Mouse (Mus musculus): ENCODE results near the gene Slc25a21.
A peak's percentile ranks its signal among the peaks of the same experiment; 100 is the strongest.
"Not testable (repeated sequence)": the region's sequence is repeated elsewhere in the genome, so short reads cannot be mapped to it uniquely, and the experiment has no call there.

The Slc25a21 gene

DNA sequence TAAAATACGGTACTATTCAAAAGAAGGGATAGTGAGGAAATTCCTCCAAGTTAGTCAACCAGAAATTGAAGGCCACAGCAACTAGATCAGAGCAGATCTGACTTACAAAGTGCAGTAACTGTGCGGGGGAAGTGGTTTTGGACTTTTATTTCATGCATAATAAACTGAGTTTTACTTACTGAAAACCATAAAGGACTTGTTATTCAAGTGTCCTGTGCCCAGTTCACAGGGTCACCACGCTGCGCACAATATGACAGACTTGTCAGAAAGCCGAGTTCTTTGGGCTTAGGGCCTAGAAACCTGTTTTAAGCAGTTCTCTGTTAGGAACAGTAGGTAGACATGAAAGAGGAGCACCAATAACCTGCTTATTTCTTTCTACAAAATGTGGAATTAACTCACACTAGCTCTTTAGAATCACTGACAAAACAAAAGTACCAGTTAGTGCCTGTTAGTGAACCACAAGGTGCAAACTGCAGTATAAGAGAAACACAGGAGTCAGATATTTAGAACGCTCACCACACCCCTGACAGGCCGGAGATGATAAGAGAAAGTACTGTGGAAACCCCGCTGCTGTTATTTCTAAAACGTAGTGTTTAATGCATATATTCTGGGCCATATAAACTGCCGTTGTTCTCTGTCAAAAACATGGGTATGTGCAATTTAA lies at the start of gene Slc25a21:
Gene Slc25a21 (minus strand): TSS at position 110 of the 664 bp plus-strand sequence.
- DNase-seq (ENCODE audit: low spot score in 2 of 2), result peak; percentile 29 to 49

DNA sequence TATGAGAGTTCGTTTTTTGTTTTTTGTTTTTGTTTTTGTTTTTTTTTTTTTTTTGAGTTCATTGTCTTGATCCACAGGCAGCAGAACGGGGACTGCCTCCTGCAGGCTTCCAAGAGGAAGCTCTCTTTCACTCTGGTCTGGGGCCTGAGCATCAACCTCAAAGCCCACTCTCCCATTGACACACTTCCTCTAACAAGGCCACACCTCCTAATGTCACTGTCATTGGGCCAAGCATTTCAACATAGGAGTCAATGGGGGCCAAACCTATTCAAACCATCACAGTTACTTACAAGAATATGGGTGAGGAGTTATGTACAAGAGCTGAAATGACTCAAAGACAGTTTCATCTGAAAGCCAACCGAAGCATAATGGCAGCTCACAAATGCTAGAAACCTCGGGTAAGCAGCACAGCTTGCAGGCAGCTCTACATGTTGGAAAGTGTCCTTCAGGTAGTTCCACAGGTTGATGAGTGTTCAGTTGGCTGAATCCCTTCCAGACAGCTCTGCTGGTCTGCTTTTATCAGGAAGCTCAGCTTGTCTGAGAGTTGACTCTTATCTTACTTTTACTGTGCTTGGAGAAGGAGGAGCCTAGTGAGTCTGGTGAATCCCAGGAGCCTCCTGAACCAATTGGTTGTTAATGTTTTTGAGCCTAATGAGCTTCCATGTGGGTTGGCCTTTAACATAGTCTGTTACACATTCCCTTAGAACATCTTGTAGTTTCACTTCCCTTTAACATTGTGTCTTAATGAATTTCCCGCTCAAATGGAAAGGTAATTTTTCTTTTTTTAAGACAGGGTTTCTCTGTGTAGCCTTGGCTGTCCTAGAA lies 46.6 kb upstream of the Slc25a21 start:
- no peak for DNase-seq (ENCODE audit: low spot score in 2 of 2)

DNA sequence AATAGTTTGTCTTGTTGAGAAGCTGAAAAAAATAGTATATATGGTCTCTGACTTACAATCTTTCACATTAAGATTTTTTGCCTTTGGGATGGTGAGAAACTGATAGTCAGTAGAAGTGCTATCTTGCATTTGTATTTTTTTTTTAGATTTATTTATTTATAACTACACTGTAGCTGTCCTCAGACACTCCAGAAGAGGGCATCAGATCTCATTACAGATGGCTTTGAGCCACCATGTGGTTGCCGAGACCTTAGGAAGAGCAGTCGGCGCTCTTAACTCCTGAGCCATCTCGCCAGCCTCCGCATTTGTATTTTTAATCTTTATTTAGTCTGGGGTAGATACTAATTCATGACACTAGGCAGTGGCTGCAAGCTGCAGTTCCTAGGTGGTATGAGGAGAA lies 36.1 kb upstream of the Slc25a21 start:
- no peak for DNase-seq (ENCODE audit: low spot score in 2 of 2)

DNA sequence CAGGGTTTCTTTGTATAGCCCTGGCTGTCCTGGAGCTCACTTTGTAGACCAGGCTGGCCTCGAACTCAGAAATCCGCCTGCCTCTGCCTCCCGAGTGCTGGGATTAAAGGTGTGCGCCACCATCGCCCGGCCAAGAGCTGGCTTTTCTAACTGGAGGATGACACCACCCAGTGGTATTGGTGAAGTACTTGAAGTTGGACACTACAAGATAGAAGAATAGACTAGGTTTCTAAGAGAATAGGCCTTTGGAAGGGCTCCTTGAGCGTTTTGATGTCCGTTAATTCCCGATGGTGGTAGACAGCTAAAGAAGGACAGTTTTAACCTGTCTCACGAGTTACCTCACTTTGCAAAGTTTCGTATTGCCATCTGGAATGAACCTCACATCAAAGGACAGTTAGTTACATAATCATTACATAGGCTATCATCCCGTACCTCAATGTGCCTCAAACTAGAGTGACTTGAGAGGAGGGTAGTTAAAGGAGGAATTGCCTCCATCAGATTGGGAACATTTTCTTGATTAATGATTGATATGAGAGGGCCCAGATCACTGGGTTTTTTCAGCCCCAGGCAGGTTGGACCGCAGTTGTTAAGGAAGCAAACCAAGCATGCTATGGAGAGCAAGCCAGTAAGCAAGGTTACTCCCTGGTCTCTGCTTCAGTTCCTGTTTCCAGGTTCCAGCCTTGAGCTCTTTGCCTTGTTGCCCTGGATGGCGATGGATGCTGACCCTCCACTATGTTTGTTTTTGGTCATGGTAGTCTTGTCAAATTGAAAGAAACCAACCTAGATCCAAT lies 34.0 kb upstream of the Slc25a21 start:
- DNase-seq (ENCODE audit: low spot score in 2 of 2), result peak; percentile 18 to 57

DNA sequence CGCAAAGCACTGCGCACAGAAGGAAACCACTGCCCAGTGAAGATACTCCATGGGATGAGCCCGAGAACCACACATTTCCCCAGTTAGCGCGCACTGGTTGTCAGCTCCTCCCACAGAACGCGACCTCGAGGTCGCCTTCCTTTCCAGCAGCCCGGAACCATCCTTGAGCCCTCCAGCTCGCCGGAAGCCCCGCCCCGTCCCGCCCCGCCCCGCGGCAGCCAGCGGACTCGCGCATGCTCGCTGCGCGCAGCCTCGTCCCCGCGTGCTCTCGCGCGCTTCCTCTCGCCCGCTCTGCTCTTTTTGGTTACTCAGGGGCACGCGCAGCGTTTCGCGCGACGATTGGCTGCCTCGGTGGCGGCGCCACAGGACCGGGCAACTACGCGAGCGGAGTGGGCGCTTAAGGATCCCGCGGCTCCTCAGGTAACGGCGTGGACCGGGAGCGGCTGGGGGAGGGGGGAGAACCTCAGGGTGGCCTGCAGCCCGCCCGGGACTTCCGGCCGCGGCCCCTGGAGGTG lies 33.0 kb upstream of the Slc25a21 start, which contains the start of the genes Prps1l3 and Mipol1:
Gene Prps1l3 (plus strand): TSS at position 221 of the 515 bp plus-strand sequence.
Gene Mipol1 (plus strand): TSS at position 236 of the 515 bp plus-strand sequence.
- DNase-seq (ENCODE audit: low spot score in 2 of 2), result peak; percentile 85 to 89

DNA sequence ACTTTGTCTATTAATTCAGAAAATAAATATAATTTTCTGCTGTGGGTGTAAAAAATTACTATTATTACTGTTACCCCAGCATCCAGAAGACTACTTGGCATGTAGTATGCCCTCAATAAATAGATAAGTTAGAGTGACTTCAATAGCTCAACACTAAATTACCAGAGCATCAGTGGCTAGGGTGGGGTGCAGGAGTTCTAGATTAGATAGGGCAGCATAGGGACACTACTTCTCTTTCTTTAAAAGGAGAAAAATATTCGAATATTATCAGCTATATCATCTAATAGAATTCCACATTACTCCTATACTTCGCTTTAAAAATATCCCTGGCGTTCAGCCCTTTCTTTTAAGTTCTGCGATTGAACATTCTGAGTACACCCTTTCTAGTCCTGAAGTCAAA lies 32.4 kb upstream of the Slc25a21 start:
- DNase-seq (ENCODE audit: low spot score in 2 of 2), result no peak

DNA sequence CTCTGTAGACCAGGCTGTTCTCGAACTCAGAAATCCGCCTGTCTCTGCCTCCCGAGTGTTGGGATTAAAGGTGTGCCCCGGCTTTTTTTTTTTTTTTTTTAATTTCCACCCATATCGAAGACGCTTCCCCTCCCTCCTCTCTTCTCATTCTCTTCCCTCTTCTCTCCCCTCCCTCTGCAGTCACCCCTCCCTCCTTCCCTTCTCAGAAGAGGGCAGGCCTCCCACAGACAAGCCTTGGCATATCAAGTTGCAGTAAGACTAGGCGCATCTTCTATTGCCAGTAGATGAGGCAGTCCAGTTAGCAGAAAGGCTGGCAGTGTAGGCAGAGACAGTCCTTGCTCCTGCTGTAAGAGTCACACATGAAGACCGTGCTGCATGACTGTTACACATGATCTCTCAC lies 30.5 kb upstream of the Slc25a21 start:
- DNase-seq (ENCODE audit: low spot score in 2 of 2), result no peak

DNA sequence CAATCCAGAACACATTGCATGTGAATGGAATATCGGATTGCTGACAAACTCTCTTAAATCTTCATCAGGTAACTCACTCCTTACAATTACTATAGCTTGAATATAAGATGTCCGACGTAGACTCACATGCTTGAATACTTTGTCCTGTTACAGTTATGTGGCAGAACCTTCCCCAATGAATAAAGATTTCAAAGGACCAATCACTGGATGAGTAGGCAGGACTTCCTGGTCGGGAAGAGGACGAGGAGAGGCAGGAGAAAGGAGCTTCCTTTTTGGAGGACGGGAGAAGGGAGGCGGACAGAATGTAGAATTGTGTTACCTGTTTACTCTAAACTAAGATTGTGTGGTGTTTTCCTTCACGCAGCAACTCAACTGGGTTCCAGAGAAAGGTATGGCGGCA lies 29.1 kb upstream of the Slc25a21 start:
- no peak for DNase-seq (ENCODE audit: low spot score in 2 of 2)

DNA sequence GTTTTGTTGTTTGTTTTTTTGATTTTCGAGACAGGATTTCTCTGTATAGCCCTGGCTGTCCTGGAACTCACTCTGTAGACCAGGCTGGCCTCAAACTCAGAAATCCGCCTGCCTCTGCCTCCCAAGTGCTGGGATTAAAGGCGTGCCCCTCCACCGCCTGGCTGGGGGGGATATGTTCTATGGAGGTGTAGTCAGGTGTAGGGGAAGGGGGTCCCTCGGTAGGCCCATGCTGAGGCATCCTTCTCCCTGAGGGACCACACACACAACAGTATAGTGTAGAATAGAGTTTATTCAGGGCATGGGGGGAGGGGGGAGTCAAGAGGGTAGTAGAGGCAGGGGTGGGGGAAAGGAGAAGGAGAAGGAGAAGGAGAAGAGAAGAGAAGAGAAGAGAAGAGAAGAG lies 15.2 kb upstream of the Slc25a21 start:
- DNase-seq (ENCODE audit: low spot score in 2 of 2), result not testable (repeated sequence)

DNA sequence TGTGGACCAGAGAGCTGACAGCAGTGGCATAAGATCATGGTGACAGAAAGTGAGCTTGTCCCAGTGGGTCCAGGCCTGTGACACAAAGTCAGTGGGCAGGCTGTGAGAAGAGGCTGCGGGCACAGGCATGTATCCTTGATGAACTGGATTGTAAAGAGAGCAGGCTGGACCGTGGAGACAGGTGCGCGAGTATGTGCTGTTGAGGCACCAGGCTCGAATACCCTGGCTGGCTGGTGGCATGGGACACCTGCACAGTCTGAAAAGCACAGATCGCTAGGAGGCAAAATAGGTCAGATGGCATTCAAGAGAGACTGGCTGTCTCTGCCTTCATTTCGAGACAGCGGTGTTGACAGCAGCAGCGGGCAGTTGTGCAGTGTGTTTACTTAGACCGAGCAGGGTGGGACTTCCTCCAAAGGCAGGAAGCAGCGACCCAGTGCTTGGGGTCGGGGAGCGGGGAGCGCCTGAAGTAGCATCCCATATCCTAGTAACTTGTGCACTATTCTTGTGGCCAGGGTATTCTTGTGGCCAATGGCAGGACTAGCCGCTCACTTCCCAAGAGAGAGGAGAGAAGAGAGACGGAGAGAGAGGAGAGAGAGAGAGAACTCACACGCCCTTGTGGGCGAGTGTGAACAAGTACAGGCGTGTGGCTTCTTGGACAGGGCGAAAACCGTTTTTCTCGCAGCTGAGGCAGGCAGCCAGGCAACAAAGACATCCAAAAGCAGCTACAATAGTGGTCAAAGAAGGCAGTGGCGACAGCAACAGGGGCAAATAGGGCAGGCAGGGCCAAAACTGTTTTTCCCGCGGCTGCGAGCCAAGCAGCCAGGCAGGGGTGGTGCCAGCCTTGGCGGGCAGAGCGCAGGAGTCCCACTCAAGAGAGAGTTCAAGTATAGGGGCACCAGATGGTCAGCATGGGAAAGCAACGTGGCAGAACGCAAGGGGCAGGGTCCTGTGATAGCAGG lies 14.4 kb upstream of the Slc25a21 start:
- peak; percentile 65 to 70 for DNase-seq (ENCODE audit: low spot score in 2 of 2)

DNA sequence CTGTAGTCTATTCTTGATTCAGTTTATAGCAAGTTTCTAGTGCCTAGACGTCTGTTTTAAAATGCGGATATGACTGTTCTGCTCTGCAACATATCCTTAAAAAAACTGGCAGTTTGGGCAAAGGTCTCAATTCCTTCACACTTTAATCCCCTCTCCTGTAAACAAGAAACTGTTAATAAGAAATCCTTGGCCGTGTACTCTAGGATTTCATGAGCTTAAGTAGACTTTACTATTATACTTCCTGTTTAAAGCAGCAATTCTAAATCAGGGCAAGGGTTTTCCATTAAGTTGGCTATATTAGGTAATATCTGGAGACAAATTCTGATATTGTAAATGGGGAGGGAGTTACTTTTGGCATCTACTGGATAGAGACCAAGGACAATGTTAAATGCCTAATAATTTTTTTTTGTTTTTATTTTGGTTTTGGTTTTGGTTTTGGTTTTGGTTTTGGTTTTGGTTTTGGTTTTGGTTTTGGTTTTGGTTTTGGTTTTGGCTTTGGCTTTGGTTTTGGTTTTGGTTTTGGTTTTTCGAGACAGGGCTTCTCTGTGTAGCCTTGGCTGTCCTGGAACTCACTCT lies 7.1 kb upstream of the Slc25a21 start:
- no peak for DNase-seq (ENCODE audit: low spot score in 2 of 2)

DNA sequence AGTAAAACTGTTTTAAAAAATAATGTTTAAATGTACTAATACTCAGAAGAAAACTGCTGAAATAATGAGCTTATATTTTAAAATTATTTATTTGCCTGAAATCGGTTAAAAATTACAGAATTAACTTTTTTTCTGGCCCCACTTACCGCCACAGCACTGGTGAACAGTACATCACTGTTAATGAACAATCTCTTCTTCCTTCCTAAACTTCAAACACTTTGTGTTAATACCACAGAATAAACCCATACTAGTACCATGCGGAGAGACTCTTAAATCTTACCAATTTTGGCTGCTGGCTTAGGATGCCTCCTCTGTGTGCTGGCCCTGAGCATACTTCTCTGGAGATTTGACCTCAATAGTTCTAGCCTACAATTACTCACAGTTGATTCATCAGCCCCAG lies 4.6 kb upstream of the Slc25a21 start:
- DNase-seq (ENCODE audit: low spot score in 2 of 2), result no peak

DNA sequence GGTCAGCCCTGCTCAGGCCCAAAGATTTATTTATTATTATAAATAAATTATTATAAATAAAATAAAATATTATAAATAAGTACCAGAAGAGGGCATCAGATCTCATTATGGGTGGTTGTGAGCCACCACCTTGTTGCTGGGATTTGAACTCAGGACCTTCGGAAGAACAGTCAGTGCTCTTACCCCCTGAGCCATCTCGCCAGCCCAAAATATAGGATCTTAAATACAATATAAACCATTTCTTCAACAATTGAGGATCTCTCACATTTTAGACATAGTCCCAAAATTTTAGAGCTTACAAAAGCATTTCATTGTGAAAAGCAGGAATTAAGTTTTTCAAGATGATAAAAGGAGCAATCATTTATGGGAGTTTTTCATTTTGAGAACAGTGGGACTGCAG lies 2.2 kb upstream of the Slc25a21 start:
- DNase-seq (ENCODE audit: low spot score in 2 of 2), result no peak

DNA sequence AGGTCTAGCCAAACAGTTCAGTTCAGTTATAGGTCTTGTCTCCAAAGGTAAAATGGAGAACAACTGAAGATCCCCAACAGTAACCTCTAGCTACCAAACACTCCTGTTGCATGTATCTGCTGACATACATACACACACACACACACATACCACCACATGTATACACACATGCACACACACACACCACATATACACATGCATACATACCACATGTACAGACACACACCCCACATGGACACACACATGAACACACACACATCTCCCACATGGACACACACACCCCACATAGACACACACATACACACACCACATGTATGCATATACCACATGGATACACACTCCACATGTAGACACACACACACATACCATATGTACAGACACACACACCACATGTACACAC lies 997 bp upstream of the Slc25a21 start:
- DNase-seq (ENCODE audit: low spot score in 2 of 2), result peak; percentile 13 to 29

DNA sequence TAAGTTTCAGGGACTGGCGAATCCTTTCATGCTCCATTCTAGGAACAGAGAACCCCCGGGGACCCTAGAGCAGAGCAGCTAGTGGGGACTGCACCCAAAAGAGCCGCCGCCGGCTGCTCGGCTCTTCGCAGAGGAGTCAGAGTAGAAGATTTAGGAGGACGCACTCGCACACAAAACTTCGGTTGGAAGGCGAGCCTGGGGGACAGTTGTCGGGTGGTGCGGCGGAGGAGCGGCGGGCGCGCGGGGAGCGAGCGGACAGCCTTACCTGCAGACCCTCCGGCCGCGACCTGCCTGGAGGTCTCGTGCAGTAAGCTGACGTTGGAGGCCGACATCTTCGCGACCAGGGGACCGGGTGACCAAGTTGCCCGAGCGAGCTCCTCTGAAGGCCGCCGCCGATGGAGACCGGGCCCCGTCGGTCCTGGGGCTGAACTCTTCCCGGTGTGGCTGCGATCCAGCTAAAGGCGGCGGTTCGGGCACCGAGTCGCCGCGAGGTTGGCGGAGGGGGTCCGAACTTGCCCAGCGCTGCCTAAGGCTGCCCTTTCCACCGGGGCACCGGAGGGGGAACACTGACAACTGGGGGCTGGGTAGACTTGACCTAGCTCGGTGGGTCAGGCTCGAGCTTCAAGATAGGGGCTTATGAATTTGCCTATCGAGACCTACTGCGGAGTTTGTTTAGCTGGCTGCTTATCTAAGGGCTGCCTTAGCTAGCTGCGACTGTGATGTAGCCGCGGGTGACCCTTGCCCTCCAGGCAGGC lies 487 bp downstream of the Slc25a21 start:
- DNase-seq (ENCODE audit: low spot score in 2 of 2), result peak; percentile 70 to 82

DNA sequence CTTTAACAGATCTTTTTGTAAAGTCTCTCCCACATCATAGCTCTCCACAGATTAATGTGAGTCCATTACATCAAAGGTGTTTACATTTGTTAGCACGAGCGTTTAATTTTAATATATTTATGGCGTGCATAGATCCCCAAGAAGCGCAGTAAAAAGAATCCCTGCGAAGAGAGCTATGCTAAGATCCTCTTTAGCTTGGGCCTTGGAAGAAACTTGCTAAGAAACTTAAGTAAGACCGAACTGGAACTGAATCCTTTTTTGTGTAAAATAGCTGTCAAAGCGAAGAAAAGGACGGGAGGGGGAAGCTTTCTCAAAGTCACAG lies 1.0 kb downstream of the Slc25a21 start:
- DNase-seq (ENCODE audit: low spot score in 2 of 2), result no peak

DNA sequence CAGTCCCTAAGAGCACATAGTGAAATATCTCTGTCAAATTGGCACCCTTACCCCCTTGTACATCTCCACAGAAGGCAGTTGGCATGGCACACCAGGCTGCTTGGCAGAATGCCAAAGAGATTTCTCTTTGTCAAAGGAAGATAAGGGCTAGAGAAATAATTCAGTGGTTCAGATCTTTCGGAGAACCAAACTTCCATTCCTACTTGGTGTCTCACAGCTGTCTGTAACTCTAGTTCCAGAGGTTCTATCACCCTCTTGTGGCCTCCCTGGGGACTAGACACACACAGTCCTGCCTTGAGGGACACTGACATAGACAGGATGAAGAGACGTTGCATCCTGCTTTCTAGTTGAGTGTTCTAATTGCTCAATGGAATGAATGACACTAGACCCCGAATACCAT lies 2.7 kb downstream of the Slc25a21 start:
- peak; percentile 39 to 60 for DNase-seq (ENCODE audit: low spot score in 2 of 2)

DNA sequence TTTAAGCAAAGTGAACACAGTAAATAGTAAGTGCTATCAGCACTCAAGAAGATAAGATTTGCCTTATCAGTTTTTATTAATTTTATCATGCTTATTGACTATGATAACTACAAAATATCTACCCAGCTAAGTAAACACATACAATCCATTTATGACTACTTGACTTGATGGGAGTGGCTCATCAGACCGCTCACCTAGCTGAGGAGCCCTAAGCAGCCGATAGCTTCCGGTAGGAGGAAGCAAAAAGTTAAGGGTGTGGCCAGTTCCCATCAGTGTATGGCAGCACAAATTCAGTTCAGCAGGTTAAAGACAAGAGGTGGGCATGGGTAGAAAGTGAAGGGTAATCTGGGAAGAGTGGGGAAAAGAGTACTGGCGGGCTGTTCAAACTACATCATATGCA lies 10.2 kb downstream of the Slc25a21 start:
- DNase-seq (ENCODE audit: low spot score in 2 of 2), result no peak

DNA sequence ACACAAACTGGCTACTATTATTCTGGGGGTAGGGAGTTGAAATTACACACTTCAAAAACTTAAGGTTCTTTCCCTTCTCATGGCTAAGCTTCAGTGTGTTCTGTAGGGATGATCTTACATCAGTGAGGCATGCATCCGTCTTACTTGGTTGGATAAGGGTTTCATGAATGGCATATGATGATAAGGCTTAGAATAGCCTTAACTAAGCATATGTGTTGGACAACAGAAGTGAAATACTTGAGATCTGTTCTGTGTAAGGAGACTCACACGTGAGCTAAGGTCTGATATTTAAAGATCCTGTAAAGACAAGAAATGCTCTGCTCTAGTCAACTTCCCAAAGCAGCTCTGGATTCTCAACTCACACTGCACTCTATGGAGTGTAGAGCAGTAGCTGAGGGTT lies 11.1 kb downstream of the Slc25a21 start:
- DNase-seq (ENCODE audit: low spot score in 2 of 2), result no peak

DNA sequence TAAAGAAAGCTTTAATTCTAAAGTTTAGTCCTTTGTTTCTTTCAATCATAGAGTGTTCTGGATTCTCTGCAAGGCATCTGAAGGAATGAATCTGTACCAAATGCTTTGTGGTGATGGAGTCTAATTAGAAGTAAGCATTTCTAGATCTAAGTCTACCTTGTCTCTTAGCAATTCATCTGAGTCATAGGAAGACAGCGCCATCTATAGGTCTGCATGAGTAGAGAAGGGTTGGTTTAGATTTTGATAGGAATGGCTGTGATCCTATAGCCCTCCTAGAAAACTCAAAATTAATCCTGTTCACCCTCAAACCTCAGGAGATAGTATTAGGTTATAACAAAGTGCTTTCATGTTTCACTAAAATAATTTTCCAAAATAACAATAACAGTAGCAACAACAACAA lies 11.8 kb downstream of the Slc25a21 start:
- peak in 1 of 2 experiments; percentile 18 for DNase-seq (ENCODE audit: low spot score in 2 of 2)
